Comparison of ENCODE assay signal across 34 mouse cellular contexts in genomic region chr6:147356570-147356969, GRCm38 (mm10).
"Had no signal": no experiment of that assay in that cellular context is flagged by ENCODE, and none has a peak within 500 bp of the region (broad histone marks: within the 10 kb centered on the region; RNA-seq: fewer than 3 reads in every experiment).

No protein-coding gene starts in this region.

- H3K4me2 ChIP-seq: heart, embryonic 11.5 days; heart, embryonic 12.5 days; heart, embryonic 13.5 days; heart, embryonic 15.5 days; hindbrain, embryonic 12.5 days; hindbrain, embryonic 13.5 days; hindbrain, embryonic 14.5 days; hindbrain, embryonic 15.5 days; intestine, embryonic 15.5 days; kidney, embryonic 15.5 days had no signal

- H3K27me3 ChIP-seq: heart, embryonic 12.5 days; heart, embryonic 13.5 days; heart, embryonic 15.5 days; hindbrain, embryonic 12.5 days; hindbrain, embryonic 13.5 days; hindbrain, embryonic 15.5 days; intestine, embryonic 15.5 days; kidney, embryonic 15.5 days had no signal

- DNase-seq: heart, postnatal 10 days; heart, postnatal 36 days; heart, postnatal 4 days; kidney, adult 11 months; kidney, adult 18-20 months; kidney, adult 2 months; kidney, adult 8-10 months; kidney, adult 9 months; kidney, postnatal 10 days; kidney, postnatal 14 days; kidney, postnatal 25 days; kidney, postnatal 36 days; kidney, postnatal 4 days; layer of hippocampus, adult 9-11 months; layer of hippocampus, postnatal 36 days had no signal

- H3K4me3 ChIP-seq: heart, embryonic 12.5 days; heart, embryonic 13.5 days; heart, embryonic 15.5 days; hindbrain, embryonic 10.5 days; hindbrain, embryonic 12.5 days; hindbrain, embryonic 13.5 days; hindbrain, embryonic 15.5 days; intestine, embryonic 15.5 days; kidney, embryonic 15.5 days; layer of hippocampus, adult 2 months; left cerebral cortex, adult 2 months had no signal

- H3K36me3 ChIP-seq: heart, embryonic 12.5 days; heart, embryonic 13.5 days; heart, embryonic 15.5 days; hindbrain, embryonic 10.5 days; hindbrain, embryonic 12.5 days; hindbrain, embryonic 13.5 days; hindbrain, embryonic 15.5 days; intestine, embryonic 15.5 days; kidney, embryonic 15.5 days had no signal

- H3K9ac ChIP-seq: heart, embryonic 12.5 days; heart, embryonic 13.5 days; heart, embryonic 15.5 days; hindbrain, embryonic 12.5 days; hindbrain, embryonic 13.5 days; hindbrain, embryonic 14.5 days; hindbrain, embryonic 15.5 days; intestine, embryonic 15.5 days; kidney, embryonic 15.5 days had no signal

- H3K27ac ChIP-seq: heart, embryonic 13.5 days; heart, embryonic 15.5 days; hindbrain, embryonic 10.5 days; hindbrain, embryonic 12.5 days; hindbrain, embryonic 13.5 days; hindbrain, embryonic 14.5 days; hindbrain, embryonic 15.5 days; hindbrain, postnatal 0 days; intestine, embryonic 15.5 days; kidney, embryonic 15.5 days; kidney, postnatal 0 days; layer of hippocampus, adult 2 months; left cerebral cortex, adult 2 months had no signal

- H3K9me3 ChIP-seq: heart, embryonic 12.5 days; heart, embryonic 13.5 days; heart, embryonic 15.5 days; hindbrain, embryonic 10.5 days; hindbrain, embryonic 12.5 days; hindbrain, embryonic 13.5 days; hindbrain, embryonic 15.5 days; intestine, embryonic 15.5 days; kidney, embryonic 15.5 days had no signal

- H3K4me1 ChIP-seq: heart, embryonic 12.5 days; heart, embryonic 13.5 days; heart, embryonic 15.5 days; hindbrain, embryonic 10.5 days; hindbrain, embryonic 12.5 days; hindbrain, embryonic 13.5 days; hindbrain, embryonic 15.5 days; intestine, embryonic 15.5 days; kidney, embryonic 15.5 days had no signal

- ATAC-seq: hindbrain, embryonic 16.5 days; hindbrain, postnatal 0 days; inflammation-experienced regulatory T-cells, adult 6 months; intestine, embryonic 15.5 days; intestine, embryonic 16.5 days; intestine, postnatal 0 days had no signal
